Mouse (Mus musculus) E14TG2a.4 (cell line): ENCODE data around the gene Cdh13.

ENCODE experiments used
- CTCF ChIP-seq: conservative IDR thresholded peaks from 2 replicates; pipeline ENCODE4 v1.5.1; 2014; ENCODE audit warnings: low read length
- NANOG ChIP-seq: IDR thresholded peaks from 2 replicates; pipeline ENCODE4 v1.6.1; 2014; ENCODE audit warnings: borderline replicate concordance, low read length, mixed read lengths
- POU5F1 ChIP-seq: IDR thresholded peaks from 2 replicates; pipeline ENCODE4 v1.6.1; 2014; ENCODE audit warnings: low read length, borderline replicate concordance

DNA sequence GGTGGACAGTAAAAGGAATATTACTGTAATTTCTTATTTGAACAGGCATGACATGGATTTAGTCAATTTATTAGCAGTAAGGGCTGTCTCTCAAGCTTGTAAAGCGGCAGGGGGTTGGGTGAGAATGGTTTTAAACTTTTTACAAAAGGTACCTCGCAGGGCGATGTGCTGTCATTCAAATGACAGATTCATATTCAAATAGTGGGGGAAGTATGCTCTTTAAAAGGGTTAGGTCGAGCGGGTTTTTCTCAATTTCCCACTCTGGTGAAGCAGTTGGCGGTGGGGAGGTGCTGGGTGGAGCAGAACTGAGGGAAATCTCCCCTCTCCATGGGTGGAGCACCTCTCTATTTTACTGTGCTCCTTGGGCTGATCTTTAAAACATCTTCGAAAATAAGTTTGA lies 513.0 kb downstream of the Cdh13 start:
- TF ChIP-seq CTCF (no peak), POU5F1 (no peak), NANOG (peak; percentile 30; the same call in 1 of the 2 replicates)
